Mouse (Mus musculus): Measurements from ENCODE around the gene Slc16a13.

GRCm38 (mm10) chr11:70234497-70234896 is 13.6 kb upstream of the Slc16a13 start:
- TF ChIP-seq CTCF (IDR thresholded peaks at IDR 0.05; ENCODE audit: low read depth) = no peak
- TF ChIP-seq EP300 (IDR thresholded peaks at IDR 0.05; ENCODE audit: low read depth) = no peak

Measured in liver, embryonic 14.5 days (tissue).